Mouse (Mus musculus) C2C12 (cell line): ENCODE data around the gene Rhd.

Experiments
- CTCF ChIP-seq: IDR thresholded peaks from one replicate; pipeline ENCODE4 v1.5.1; 2011; ENCODE audit not compliant: control insufficient read depth, insufficient read depth, insufficient read length
- MAX ChIP-seq: IDR thresholded peaks from one replicate; pipeline ENCODE4 v1.6.1; 2011; ENCODE audit warnings: mild to moderate bottlenecking, control low read depth
- MYOG ChIP-seq: IDR thresholded peaks from one replicate; pipeline ENCODE4 v1.6.1; 2011; ENCODE audit not compliant: control insufficient read depth, insufficient read length; ENCODE audit errors: extremely low read depth

GRCm38 (mm10) chr4:134927815-134928463 lies 63.6 kb downstream of the Rhd start:
- TF ChIP-seq MYOG (no peak), CTCF (no peak), MAX (no peak)
